Mouse (Mus musculus) heart, postnatal 36 days (tissue): Measurements from ENCODE around the gene Slc22a8. TPM values are rescaled to one million over a fixed set of nuclear protein-coding genes. Genes with fewer than 3 reads are reported as not detected.

Experiments
- DNase-seq, 2 experiments: peaks; one replicate each; pipeline ENCODE4 v3.0.0; 2021 to 2022
- intact Hi-C: fragments of 180-260 bp; cut with DNase I; formaldehyde crosslinking; loops from one replicate; pipeline ENCODE4 v1.15.1; 2025
- total RNA-seq, 2 experiments: library from RNA; stranded (reverse); gene quantifications; 2 replicates each; pipeline ENCODE4 v1.2.3; 2021

The Slc22a8 gene
- not detected for total RNA-seq

DNA sequence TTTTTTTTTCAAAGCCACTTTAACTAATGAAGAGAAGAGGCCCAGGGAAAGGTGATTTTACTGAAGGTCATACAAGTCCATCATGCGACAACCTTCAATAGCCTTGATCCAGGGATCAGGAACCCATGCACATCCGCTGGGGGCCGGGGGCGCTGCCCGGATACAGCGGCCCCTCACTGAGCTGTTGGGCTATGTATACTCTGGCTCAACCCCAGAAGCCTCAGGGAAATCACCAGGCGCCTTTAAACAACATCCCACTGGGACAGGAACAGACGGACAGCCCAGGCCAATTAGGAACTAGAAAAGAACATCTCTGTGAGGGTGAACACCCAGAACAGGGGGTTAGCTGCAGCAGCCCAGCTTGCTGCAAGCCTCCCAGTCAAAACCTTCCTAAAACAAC, at the start of gene Slc22a8:
Gene Slc22a8 (plus strand): TSS at position 301 of the 400 bp plus-strand sequence.
- intact Hi-C loops: no loop called here
- DNase-seq: no peak

DNA sequence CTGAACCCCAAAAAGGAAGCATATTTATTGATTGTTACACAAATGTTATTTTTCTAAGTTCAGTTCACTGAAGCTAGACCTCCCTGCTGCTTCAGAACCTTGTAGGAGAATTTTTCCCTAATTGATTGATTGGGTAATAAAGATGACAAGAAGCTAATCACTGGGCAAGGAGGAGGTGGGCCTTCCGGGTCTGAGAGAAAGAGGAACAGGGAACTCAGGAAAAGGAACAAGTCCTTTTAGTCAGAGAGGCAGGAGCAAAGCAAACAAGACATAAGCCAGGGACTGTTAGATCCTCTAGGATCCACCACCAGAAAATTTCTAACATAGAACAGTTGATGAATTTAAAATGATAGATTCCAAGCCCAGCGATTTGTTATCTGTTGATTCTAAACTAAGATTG, 32.2 kb upstream of the Slc22a8 start:
- DNase-seq: no peak
- intact Hi-C loops: no loop called here

DNA sequence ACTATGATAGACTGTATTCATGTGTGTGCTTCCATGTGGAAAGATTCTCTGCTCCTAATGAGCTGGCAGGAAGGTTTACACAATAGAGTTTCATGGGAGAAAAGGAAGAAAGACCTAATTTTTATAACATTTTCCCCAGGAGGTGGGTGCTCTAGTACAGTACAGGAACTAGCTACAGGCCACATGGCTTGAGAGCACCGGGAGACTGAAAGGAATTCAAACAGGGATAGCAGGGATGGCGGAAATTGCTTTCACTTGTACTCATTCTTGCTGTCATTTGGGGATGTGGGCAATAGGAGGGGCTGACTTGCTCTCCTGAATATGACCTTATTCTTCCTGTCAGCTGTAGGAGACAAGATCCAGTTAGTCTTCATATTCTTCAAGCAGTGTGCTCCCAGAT, 27.0 kb upstream of the Slc22a8 start:
- no peak for DNase-seq
- intact Hi-C loops: no loop called here

DNA sequence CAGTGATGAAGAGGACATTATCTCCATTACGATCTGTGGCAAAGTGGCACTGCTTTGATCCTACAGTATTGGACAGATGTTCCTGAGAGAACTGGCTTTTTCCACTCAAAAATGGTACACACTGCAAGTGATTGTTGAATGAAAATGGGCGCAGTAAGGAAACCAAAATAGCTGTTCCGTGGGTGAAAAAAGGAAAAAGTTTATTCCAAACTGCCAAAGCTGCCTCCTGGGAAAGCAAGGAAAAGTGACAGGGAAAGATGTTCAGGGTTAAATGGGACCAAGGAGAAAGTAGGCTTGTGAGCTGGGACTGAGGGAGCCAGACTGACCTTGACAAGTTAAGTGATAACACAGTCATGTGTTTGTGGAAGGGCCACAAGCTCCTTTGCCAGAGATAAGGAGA, 26.6 kb upstream of the Slc22a8 start:
- DNase-seq: no peak
- intact Hi-C loops: no loop called here

DNA sequence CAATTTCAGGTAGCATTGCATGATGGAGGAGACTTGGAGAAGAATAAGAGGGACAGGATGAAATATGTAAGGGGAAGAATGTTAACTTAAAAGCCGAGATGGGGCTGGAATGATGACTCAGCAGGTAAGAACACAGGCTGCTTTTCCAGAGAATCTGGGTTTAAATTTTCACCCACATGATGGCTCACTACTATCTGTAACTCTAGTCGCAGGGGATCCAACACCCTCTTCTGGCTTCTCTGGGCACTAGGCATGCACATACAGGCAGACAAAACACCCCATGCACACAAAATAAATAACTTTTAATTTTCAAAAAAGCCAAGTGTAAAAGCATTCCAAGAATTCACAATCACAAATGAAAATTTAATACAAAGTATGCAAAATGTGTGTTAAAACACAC, 25.8 kb upstream of the Slc22a8 start:
- DNase-seq: no peak
- intact Hi-C loops: no loop called here

DNA sequence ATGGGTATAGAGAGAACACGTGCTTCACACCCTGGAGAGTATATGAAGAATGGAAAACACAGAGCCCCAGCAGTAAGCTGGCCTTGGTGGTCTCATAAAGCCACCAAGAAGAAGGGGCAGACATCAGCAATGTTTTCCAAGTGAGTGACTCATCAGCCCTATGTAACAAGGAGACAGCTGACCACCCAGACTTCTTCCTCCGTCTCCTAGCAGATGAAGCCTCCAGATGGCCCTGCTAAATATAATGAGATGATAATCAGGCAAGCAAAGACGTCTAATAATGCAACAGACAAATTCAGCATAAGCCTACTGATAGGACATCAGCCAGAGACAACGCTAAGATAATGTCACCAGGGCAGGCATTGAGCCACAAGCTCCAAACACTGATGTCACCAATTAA, 25.1 kb upstream of the Slc22a8 start:
- no peak for DNase-seq
- intact Hi-C loops: no loop called here

DNA sequence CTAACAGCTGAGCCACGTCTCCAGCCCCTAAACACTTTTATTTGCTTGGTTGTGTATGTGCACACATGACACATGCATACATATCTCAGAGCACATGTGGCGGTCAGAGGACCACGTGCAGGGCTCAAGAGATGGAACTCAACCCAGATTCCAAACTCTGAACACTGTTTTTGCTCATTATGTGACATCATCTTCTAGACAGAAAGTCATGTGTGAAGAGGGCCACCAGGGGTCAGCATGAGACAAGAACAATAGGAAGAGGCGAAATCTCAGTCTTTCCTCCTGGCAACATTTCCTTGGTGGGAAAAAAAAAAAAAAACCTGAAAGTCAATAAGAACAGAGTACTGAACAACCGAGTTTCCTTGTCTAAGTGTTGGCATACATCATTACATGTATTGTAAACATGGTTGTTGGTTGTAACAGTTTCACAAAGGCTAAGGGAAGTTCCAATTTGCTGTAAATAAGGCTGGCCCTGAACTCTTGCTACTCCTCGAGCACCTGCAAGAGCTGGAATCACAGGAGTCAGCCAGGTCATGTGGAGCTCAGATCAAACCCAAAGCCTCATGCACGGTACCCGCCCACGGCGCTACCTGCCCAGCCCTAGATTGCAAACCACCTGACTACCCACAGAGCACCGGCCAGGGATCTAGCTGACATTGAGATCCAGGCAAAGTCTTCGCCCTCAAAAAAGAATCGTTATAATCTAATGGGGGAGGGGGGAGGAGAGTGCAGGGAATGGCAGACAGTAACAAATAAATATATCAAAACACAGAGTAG, 23.8 kb upstream of the Slc22a8 start:
- DNase-seq: peak; percentile 15 to 35
- intact Hi-C loops: no loop called here

DNA sequence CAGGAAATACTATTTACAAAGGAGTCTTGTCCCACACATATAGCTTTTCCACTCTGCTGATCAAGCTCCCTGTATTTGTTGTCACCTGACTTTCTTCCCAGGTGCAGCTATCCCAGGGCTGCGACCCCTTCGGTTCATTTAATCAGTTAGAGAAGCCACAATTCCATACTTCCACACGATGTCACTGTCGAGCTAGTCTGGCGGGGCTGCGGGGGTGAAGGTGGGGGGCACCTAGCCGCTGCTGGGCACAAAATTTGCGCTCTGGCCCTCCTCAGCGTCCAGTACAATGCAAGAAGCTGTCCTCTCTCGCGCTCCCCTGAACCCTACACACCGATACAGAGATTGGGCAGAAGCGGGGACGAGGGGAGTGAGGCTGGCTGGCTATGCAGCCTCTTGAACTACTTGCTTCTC, 21.6 kb upstream of the Slc22a8 start:
- peak; percentile 19 to 27 for DNase-seq
- intact Hi-C loops: no loop called here

DNA sequence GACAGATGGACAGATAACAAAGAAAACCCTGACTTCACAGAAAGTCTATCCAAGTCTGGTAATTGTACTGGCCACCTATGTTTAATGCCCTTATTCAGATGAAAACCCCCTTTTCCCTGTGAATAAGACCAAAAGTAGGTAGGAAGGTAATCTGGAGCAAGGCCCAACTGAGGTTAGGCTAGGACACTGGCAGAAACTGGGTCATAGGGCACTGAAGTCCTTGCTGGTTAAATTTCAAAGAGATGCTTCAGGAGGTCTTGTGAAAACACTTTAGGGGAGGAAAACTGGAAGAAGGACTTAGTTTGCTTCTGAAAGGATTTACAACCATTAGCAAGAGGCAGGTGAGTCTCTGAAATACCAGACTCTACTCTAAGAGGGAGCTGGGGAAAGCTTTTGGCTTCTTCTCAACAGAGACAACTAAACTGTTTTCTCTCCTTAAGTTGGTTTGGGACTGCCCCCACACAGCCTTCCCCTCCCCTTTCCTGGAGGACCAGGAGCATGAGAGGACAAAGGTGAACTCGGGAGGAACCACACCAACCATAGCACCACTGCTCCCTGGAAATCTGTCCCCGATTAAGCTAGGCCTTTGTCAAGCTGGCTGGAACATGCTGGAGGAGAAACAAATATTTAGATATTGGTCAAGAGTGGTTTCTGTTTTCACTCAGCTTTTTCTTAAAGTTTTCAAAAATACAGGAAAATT, 20.6 kb upstream of the Slc22a8 start:
- intact Hi-C loops: no loop called here
- DNase-seq: no peak

DNA sequence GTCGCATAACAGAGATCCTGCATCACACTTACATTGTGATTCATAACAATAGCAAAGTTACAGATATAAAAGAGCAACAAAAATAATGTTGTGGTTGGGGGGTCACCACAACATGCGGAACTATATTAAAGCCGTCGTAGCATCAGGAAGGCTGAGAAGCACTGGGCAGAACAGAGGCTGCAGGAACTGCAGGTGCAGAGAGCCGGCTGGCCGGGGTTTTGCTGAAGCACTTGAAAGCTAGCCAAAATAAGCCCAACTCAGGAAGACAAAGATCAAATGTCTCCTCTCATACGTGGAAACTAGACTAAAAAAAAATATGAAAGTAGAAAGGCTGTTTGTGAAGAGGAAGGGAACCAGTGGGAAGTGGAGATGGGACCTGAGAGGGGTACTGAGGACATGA, 19.3 kb upstream of the Slc22a8 start:
- no peak for DNase-seq
- intact Hi-C loops: no loop called here

DNA sequence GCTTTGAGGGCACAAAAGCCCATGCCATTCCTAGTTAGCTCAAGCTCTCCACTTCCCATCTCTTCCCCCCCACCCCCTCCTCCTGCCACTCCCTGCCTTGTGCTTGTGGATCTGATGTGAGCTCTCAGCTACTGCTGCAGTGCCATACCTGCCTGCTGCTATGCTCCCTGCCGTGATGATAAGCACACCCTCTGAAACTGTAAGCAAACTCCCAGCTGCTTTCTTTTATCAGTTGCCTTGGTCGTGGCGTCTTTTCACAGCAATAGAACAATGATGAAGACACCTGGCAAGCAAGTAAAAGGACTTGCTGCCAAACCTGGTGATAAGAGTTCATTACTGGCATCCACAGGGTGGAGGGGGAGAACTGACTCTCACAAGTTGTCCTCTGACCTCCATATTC, 18.6 kb upstream of the Slc22a8 start:
- DNase-seq: no peak
- intact Hi-C loops: no loop called here

DNA sequence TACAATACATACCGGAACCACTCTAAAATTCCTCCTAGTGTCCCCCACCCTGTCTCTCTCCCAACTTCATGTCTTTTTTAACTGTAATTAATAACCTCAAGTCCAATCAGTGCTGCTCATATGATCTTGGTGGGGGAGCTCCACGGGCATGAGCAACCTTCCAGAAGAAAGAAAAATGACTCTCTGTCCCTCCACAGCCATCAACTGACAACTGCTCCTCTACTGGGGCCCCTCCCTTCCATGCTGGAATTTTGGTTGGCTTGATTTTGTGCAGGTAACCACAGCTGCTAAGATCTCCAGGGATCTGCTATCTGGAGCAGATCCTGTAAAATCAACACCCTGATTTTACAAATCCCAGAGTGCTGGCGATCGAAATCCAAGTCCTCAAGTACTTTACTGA, 13.6 kb upstream of the Slc22a8 start:
- no peak for DNase-seq
- intact Hi-C loops: no loop called here

DNA sequence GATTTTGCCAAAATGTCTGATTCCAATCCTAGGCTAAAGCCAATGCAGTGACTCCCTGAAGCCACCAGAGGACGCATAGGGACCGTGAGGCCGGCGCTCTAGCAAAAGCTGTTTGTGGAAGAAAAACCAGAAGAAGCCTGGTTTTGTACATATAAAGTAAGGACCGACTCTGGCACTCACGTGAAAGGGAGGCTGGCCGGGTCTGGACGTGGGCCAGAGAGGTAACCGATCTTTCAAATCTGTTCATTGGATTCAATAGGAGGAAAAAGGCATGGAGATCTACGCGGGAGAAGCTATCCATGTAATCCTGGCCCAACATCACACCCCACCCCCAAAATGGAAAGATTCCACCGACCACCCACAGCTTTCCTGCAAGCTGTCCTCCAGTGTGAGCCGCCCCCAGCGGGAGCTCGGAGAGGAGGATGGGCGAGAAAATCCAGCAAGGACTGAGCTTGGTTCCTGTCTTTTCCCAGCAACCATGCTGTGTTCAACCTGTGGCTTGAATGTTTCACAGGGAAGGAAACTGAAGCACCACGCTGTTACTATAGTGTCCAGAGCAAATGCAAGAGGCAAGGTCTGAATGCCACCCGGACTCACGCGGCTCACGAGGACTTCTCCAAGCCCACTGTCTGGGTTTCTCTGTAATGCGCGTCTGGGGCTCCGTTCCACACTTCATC, 12.6 kb upstream of the Slc22a8 start:
- intact Hi-C loops: loop anchor here (1.0 kb wide), 1 partner anchor 105 kb away; no protein-coding TSS in a partner anchor
- DNase-seq: peak; percentile 42 to 57

DNA sequence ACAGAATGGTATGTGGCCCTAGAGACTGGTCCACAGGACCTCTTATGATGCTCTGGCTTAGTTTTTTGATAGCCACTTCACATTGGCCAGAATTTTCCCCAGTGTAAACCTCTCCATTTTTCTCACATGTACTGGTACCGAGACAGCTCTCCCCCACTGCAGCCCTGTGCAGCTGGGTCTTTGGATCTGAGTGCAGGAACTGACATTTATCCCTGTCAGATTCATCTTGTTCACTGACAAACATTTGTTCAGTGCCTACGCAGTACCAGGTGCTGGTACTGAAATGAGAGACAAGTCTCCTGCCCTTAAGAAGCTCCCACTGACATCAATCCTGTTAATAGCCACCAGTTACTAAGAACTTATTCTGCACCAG, 12.1 kb upstream of the Slc22a8 start:
- DNase-seq: no peak
- intact Hi-C loops: loop anchor here (1.0 kb wide), 1 partner anchor 104 kb away; no protein-coding TSS in a partner anchor

DNA sequence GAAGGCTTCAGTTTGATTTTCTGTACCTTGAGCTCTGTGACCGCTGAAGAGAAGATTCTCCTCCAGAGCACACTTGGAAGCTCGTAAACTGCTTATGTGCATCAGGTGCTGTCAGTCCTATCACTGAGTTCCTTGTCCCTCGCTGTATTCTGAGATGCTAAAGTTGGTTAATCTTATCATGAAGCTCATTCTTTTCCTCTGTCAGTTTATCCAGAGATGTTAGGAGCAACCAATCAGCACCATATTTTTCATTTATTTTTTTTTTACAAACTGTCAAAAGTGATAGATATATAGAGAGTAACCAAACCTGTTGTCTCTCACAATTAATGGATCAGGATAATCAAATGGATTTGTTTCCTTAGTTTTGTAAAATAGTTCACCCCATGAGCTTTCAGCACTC, 5.8 kb upstream of the Slc22a8 start:
- no peak for DNase-seq
- intact Hi-C loops: no loop called here

DNA sequence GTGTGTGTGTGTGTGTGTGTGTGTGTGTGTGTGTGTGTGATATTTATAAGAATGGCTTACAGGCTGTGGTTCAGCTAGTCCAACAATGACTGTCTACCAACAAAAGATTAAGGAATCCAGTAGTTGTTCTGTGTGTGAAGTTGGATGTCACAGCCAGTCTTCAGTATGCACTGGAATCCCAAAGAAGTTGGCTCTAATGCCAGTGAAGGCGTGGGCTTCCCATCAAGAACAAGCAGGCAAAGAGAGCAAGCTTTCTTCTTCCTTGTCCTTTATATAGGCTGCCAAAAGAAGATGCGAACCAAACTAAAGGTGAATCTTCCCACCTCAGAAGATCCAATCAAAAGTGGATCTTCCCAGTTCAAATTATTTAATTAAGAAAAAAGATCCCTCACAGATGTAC, 5.2 kb upstream of the Slc22a8 start:
- DNase-seq: no peak
- intact Hi-C loops: no loop called here

DNA sequence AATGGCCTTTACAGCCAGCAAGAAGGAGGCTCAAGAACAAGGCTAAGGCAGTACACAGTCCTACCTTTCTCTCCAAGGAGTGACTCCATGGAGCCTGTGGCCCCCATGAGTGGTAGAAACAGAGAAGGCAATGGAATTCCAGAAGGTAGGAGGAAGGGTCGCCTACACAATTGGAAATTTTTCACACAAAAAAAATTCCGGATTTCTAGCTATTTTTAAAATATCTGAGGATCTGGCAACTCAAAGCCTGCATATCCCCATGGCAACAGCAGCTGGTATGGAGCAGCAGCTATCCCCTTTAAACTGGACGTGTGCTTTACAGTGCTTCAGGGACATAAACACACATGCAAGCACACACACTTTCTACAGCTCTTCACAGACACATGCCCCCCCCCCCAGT, 4.7 kb upstream of the Slc22a8 start:
- DNase-seq: no peak
- intact Hi-C loops: no loop called here

DNA sequence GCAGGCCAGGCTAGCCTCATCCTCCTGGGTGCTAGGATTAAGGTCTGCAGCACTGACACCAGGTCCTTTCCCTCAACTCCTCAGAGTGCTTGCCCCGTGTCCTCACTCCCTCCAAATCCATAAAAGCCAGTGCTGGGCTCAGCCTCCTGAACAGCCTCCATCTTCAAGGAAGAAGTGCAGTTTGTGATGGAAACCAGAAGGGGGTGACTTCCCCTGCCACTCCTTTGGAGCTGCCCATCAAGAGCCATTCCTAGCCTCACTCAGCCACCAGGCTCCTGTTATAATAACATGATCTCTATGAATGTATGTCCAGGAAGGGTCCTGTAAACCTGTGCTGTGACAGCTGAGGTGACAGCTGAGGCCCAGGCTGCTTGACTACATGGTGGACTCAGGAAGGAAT, 3.7 kb upstream of the Slc22a8 start:
- no peak for DNase-seq
- intact Hi-C loops: no loop called here

DNA sequence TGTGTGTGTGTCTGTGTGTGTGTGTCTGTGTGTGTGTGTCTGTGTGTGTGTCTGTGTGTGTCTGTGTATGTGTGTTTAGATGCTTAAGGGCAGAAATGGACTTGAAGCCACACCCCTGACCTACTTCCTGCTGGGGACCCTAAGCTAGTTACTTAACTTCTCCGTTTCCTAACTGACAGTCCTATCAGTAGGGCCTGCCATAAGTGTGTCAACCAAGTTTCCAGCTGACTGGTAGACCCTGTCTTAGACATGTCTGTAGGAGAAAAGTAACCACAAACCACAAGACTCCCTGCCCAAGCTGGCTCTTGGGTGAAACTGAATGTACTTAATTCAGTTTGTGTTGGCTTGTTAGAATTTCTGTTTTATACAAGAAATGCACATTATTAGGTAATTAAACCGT, 1.1 kb downstream of the Slc22a8 start:
- intact Hi-C loops: no loop called here
- no peak for DNase-seq

DNA sequence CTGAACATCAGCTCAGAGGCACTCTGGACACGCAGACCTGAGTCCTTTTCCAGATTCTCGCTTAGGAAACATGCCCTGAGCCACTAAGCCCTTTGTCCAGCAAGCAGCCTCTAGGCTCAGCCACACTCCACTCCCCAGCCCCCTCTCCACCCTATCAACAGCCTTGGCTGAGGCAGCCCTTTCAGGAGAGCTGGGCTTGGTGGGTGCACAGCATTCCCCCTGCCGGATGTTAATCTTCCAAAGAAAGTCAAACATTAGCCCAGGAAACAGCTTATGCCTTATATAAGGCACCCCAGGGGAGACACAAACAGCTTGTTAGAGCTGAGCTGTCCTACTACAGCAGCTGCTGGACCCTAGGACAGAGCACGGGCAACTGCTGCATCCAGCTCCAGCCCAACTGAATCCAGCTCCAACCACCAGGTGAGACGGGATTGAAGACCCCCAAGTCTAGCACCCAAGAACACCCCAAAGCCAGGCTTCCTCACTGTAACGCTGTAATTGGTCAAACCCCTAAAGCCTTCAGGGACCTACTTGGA, 1.9 kb downstream of the Slc22a8 start:
- intact Hi-C loops: no loop called here

DNA sequence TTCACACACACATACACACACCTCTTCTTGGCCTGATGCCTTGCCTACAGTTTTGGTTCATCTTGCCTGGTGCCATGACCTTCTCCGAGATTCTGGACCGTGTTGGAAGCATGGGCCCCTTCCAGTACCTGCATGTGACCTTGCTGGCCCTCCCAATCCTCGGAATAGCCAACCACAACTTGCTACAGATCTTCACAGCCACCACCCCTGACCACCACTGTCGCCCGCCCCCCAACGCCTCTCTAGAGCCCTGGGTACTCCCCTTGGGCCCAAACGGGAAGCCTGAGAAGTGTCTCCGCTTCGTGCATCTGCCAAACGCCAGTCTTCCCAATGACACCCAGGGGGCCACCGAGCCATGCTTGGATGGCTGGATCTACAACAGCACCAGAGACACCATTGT, 2.8 kb downstream of the Slc22a8 start:
- DNase-seq: no peak
- intact Hi-C loops: no loop called here

More for the DNA sequence above, 1.9 kb downstream of the Slc22a8 start:
- no peak for DNase-seq

DNA sequence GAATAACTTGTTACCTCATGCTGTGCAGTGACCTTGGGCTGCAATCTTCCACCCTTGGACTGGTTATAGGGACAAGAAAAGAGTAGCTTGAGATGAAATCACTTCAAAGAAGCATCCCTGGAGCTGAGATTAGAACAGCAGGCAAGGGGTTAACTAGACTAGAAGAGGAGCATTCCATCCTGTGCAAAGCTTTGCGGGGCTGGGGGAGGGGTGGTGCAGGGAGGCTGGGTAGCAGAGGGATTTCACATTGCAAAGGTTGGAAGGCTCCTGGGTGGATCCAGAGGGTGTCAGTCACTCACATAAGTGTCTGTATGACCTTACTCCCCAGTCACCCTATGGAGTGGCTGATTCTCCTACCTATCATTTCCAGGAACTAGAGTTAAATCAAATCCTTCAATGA, 3.5 kb downstream of the Slc22a8 start:
- no peak for DNase-seq
- intact Hi-C loops: no loop called here
